Mouse (Mus musculus): Measurements from ENCODE around the gene Nudt19. TPM values are rescaled to one million over a fixed set of nuclear protein-coding genes. Genes with fewer than 3 reads are reported as not detected.

Gene Nudt19
- 10 to 100 TPM; 69.2 to 73.8 TPM for total RNA-seq (2021)

DNA sequence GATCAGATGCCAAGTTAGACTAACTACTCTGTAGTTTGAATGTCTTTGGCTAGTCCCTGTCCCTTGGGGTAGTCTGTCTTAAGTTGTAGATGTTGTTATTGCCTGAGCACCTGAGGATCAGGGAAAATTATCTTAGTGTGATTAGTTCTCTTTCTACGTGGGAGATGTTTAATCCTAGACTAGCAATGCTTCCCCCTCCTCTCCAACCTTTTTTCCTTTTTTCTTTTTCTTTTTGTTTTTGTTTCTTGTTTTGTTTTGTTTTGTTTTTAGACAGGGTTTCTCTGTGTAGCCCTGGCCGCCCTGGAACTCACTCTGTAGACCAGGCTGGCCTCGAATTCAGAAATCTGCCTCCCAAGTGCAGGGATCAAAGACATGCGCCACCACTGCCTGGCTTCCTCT is at the start of gene Nudt19:
Nudt19 (minus strand) TSS at position 100 of the 399 bp plus-strand sequence.
- intact Hi-C loops (cut with DNase I): loop anchor here (10.0 kb wide), 1 partner anchor 1139 kb away; the partner anchor contains the start of gene Tshz3
- no peak for DNase-seq (ENCODE audit: low spot score in 2 of 2)

DNA sequence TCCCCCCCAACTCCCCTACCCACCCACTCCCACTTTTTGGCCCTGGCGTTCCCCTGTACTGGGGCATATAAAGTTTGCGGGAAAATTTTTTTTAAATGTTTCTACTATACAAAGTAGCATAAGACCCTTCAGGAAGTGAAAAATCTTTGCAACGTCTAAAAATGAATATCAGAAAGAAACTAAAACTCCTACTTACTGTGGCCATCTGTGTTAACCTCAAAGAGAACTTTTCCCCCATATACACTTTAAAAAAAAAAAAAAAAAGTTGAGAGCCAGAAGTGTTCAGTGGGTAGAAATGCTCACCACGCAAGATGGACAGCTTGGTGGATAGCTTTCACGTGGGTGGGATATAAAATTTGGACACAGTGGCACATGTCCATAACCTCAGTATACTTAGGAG is 46.7 kb upstream of the Nudt19 start:
- intact Hi-C loops (cut with DNase I): no loop called here
- no peak for DNase-seq (ENCODE audit: low spot score in 2 of 2)

DNA sequence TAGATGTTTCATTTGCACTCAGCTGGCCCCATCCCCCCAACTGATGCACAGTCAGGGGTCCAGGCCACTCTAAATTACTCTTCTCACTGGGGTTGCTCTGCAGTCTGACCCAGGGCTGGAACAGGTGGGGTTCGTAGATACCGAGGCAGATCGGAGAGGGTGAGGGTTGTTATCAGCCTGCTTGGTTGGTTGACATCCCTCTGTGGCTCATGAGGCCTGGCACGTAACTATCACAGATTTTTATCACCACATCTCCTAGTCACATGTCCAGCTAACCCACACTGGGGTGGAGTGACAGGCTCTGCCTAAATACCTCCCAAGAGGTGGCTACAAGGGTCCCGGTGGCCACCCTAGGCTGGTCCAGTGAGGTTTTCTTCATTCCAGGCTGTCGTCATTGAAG is 45.0 kb upstream of the Nudt19 start:
- intact Hi-C loops (cut with DNase I): no loop called here
- DNase-seq (ENCODE audit: low spot score in 2 of 2): no peak

DNA sequence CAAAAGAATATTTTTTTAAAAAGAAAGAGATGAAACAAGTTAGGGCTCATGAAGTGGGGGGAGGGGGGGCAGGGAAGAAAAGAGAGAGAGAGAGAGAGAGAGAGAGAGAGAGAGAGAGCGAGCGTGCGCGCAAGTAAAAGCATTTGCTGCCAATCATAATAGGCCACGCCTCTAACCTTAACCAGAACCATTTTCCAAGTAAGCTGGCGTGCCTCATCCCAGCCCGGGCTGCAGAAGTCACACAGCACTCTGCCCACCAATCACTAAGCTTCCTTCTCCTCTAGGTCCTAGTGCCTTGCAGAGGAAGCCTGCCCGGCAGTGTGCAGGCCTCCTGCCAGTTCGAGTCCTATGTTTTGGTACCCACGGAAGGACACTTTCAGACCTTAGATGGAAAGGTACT is 43.9 kb upstream of the Nudt19 start:
- no peak for DNase-seq (ENCODE audit: low spot score in 2 of 2)
- intact Hi-C loops (cut with DNase I): no loop called here

DNA sequence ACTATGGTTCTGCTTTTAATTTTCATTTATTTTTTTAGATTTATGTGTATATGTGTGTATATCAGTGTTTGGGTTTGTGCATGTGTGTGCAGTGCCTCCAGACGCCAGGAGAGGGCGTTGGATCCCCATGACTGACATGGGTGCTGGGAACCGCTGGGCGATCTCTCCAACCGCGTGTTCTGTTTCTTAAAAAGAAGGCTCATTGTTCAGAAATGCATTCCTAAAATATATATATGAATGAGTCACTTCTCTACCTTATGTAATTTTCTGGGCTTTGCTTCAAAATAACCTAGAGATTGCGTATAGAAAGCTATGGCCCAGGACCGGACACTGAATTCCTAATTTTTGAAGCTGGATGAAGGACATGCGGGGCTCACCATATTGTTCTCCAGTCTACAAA is 43.4 kb upstream of the Nudt19 start:
- intact Hi-C loops (cut with DNase I): no loop called here
- peak in 1 of 2 experiments; percentile 80 for DNase-seq (ENCODE audit: low spot score in 2 of 2)

GRCm38 (mm10) chr7:35594311-35594710 is 38.2 kb upstream of the Nudt19 start:
- DNase-seq (ENCODE audit: low spot score in 2 of 2): no peak
- intact Hi-C loops (cut with DNase I): no loop called here

GRCm38 (mm10) chr7:35590731-35591191 is 34.7 kb upstream of the Nudt19 start:
- intact Hi-C loops (cut with DNase I): no loop called here
- peak in 1 of 2 experiments; percentile 73 for DNase-seq (ENCODE audit: low spot score in 2 of 2)

DNA sequence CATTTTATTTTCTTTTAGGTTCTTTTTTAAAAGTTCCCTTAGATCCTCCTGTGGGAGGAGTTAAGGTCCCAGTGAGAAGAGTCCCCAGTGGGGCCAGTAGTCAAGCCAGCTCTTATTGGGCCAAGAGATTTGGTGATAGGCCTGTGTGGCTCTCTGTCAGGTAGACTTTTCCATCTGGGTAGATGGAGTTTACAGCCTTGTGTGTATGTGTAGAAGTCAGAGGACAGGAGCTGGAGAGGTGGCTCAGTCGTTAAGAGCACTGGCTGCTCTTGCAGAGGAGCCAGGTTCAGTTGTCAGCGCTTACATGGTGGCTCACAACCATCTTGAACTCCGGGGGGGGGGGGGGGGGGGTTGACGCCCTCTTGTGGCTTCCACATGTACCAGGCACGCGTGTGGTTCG is 33.4 kb upstream of the Nudt19 start:
- intact Hi-C loops (cut with DNase I): no loop called here
- DNase-seq (ENCODE audit: low spot score in 2 of 2): no peak

DNA sequence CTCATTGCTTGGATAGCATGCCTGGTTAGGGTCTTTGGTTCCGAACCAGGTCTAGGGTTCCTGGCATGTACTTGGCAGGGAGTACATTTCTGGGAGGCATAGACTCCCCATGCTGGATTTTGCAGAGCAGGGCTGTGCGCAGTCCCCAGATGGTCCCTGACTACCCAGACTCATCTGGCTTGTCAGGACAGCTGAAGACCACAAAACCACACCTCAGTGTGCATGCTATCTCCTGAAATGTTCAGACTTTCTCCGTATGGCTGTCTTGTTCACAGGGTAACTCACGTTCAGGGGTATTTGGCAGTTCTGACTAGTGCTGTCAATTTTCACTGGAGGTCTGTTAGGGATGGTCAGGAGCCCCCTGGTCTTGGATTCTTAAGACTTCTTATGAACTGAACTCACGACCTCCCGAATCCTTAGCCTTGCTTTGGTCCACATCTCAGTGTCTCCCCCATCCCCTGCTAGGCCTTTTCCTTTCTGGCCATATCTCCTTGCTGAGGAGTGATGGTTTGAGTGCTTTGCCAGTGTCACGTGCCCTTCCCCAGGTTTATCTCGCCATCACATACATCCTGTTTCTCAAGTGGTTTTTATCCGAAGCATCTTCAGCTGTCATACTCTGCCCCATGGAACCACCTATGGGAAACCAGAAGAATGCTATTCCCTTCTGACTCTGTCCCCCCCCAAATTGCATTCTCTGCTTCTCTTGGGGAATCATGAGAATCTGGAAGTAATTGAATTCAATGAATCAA is 32.8 kb upstream of the Nudt19 start:
- intact Hi-C loops (cut with DNase I): no loop called here
- no peak for DNase-seq (ENCODE audit: low spot score in 2 of 2)

- no peak for DNase-seq (ENCODE audit: low spot score in 2 of 2)
- intact Hi-C loops (cut with DNase I): no loop called here
Measured at GRCm38 (mm10) chr7:35587728-35588127, 31.6 kb upstream of the Nudt19 start.

DNA sequence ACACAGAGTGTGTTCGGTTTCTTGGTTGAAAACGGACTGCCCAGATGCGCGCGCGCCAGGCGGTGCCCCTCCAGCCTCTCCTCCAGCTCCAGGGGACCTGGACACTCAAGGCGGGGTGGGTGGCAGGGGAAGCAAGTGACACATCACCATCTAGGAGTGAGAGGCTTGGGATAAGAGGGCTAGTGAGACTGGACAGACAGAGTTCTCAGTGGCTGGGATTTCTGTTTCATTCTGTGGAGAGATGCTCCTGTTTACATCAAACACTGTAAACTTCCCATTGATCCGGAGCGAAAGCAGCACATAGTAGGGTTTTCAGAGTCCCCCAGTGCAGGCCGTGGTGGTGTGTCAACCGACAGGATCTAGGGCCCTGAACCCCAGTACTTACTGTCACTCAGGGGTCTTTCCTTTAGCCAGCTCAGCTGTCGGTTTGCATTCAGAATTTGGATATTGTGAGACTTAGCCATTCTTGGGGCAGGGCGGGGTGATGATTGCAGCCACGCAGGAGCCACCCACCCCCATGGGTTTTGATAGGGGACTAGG is 30.9 kb upstream of the Nudt19 start:
- intact Hi-C loops (cut with DNase I): no loop called here
- no peak for DNase-seq (ENCODE audit: low spot score in 2 of 2)

DNA sequence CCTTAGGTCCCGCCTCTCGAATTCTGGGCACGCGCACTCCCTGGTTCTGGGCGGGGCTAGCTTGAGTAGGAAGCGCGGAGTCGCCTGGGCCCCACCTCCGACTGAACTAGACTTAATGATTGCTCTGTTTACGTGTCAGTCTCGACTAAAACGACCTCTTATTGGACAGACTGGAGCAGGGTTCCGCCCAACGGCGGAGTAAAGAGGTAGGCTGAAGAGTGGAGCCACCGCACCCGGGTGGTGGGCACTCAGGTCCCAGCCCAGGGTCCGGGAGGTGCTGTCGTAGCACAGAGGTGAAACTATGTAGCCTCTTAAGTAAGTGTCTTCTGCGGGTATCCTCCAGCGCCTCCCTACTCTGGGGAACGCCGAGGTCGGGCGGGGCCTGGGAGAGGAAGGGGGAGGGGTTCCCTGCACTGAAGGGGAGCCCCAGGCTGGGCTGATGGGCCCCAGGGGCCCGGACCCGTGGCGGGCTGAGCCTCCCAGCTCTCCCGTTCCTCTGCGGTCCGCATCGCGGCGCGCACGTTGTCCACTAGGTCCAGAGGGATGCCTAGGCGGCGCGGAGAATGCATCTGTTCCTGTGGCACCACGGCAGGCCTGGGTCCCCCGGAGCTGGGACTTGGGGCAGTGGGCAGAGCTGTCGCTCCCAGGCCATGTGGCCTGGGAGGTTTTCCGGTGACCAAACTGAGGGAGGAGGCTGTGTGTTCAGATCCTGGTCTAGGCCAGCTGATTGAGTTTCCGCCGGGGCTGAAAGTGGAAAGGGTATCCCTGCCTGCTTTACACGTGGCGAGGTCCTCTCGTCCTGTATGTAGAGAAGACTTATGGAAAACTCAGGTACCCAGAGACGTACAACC is 30.2 kb upstream of the Nudt19 start, which contains the start of gene Ankrd27:
Ankrd27 (plus strand) TSS at position 190 of the 851 bp plus-strand sequence.
- intact Hi-C loops (cut with DNase I): no loop called here
- peak; percentile 95 to 98 for DNase-seq (ENCODE audit: low spot score in 2 of 2)

GRCm38 (mm10) chr7:35585191-35586054 is 29.3 kb upstream of the Nudt19 start, which contains the start of gene Rgs9bp:
Rgs9bp (minus strand) TSS chr7:35585582.
- DNase-seq (ENCODE audit: low spot score in 2 of 2): no peak
- intact Hi-C loops (cut with DNase I): loop anchor here (2.0 kb wide), 1 partner anchor 31 kb away; no protein-coding TSS in a partner anchor

GRCm38 (mm10) chr7:35584786-35585190 is 28.7 kb upstream of the Nudt19 start:
- DNase-seq (ENCODE audit: low spot score in 2 of 2): no peak
- intact Hi-C loops (cut with DNase I): loop anchor here (2.0 kb wide), 1 partner anchor 30 kb away; no protein-coding TSS in a partner anchor

GRCm38 (mm10) chr7:35584068-35584785 is 28.1 kb upstream of the Nudt19 start:
- no peak for DNase-seq (ENCODE audit: low spot score in 2 of 2)
- intact Hi-C loops (cut with DNase I): loop anchor here (2.0 kb wide), 1 partner anchor 29 kb away; no protein-coding TSS in a partner anchor

- DNase-seq (ENCODE audit: low spot score in 2 of 2): no peak
- intact Hi-C loops (cut with DNase I): loop anchor here (2.0 kb wide), 1 partner anchor 29 kb away; no protein-coding TSS in a partner anchor
Measured at GRCm38 (mm10) chr7:35583476-35584025, 27.4 kb upstream of the Nudt19 start.

DNA sequence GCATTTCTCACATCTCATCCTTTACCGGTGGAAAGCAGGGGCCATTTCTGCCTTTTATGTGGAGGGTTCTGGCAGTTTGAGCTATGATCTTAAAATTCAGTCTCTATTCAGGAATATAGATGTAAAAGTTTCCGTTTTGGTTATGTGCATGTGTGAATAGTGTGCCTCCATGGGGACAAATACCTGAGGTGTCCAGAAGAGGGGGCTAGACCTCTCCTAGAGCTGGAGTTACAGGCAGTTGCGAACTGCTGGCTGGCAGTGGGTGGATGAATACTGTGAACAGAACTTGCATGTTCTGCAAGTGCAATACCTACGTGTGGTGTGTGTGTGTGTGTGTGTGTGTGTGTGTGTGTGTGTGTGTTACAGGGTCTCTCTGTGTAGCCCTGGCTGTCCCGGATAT is 26.6 kb upstream of the Nudt19 start:
- no peak for DNase-seq (ENCODE audit: low spot score in 2 of 2)
- intact Hi-C loops (cut with DNase I): no loop called here

GRCm38 (mm10) chr7:35579849-35580248 is 23.7 kb upstream of the Nudt19 start:
- intact Hi-C loops (cut with DNase I): no loop called here

More at GRCm38 (mm10) chr7:35579849-35580248, 23.7 kb upstream of the Nudt19 start:
- DNase-seq (ENCODE audit: low spot score in 2 of 2): no peak

Measured in left cerebral cortex, postnatal 25 days (tissue).